Mouse (Mus musculus) megakaryocyte, adult 5-6 weeks (primary cell): ENCODE measurements around the gene Tnr. TPM values are rescaled to one million over a fixed set of nuclear protein-coding genes. Genes with fewer than 3 reads are reported as not detected.

Source experiments
- ATAC-seq: 2 replicates; pipeline ENCODE4 v1.8.0; 2016; ENCODE audit warnings: mild to moderate bottlenecking, inconsistent platforms; ENCODE audit not compliant: poor library complexity, severe bottlenecking
- total RNA-seq, 2 experiments: library from RNA; stranded (forward) in 1 of 2; stranded (reverse) in 1 of 2; fragments of 153-499, 151-499 nt in 1 of 2; fragments of 221-1000, 200-1000 nt in 1 of 2; gene quantifications; 2 replicates each; pipeline versions ENCODE4 v1.2.3 to v1.2.4; 2015 to 2017

The Tnr gene
- total RNA-seq, 2 experiments from 2014 or later = not detected

- no peak for ATAC-seq
These were observed 41.6 kb downstream of the Tnr start for GRCm38 (mm10) chr1:159565129-159565528.

- no peak for ATAC-seq
These were observed 42.5 kb downstream of the Tnr start for GRCm38 (mm10) chr1:159566046-159566445.

- no peak for ATAC-seq
These were observed 43.6 kb downstream of the Tnr start for GRCm38 (mm10) chr1:159567171-159567570.

- no peak for ATAC-seq
These were observed 46.7 kb downstream of the Tnr start for GRCm38 (mm10) chr1:159570270-159570669.

GRCm38 (mm10) chr1:159570831-159571230 is 47.3 kb downstream of the Tnr start:
- no peak for ATAC-seq

GRCm38 (mm10) chr1:159571951-159572350 is 48.4 kb downstream of the Tnr start:
- ATAC-seq = no peak

- ATAC-seq = no peak
These were observed 49.5 kb downstream of the Tnr start for GRCm38 (mm10) chr1:159573116-159573515.

- no peak for ATAC-seq
These were observed 51.1 kb downstream of the Tnr start for GRCm38 (mm10) chr1:159574661-159575060.

- ATAC-seq = no peak
These were observed 52.7 kb downstream of the Tnr start for GRCm38 (mm10) chr1:159576246-159576645.

- ATAC-seq = no peak
These were observed 54.8 kb downstream of the Tnr start for GRCm38 (mm10) chr1:159578391-159578790.

GRCm38 (mm10) chr1:159580335-159580921 is 56.9 kb downstream of the Tnr start:
- ATAC-seq = no peak

- ATAC-seq = no peak
These were observed 60.3 kb downstream of the Tnr start for GRCm38 (mm10) chr1:159583877-159584276.

- ATAC-seq = no peak
These were observed 65.2 kb downstream of the Tnr start for GRCm38 (mm10) chr1:159588741-159589140.

- ATAC-seq = no peak
These were observed 70.8 kb downstream of the Tnr start for GRCm38 (mm10) chr1:159594099-159595058.

- ATAC-seq = no peak
These were observed 72.2 kb downstream of the Tnr start for GRCm38 (mm10) chr1:159595729-159596128.

GRCm38 (mm10) chr1:159596640-159597039 is 73.1 kb downstream of the Tnr start:
- no peak for ATAC-seq

GRCm38 (mm10) chr1:159613561-159613960 is 90.0 kb downstream of the Tnr start:
- no peak for ATAC-seq

- no peak for ATAC-seq
These were observed 90.6 kb downstream of the Tnr start for GRCm38 (mm10) chr1:159614062-159614601.

GRCm38 (mm10) chr1:159614644-159615431 is 91.3 kb downstream of the Tnr start:
- no peak for ATAC-seq

GRCm38 (mm10) chr1:159615686-159616085 is 92.1 kb downstream of the Tnr start:
- ATAC-seq = no peak

GRCm38 (mm10) chr1:159619205-159619604 is 95.6 kb downstream of the Tnr start:
- no peak for ATAC-seq
